Mouse (Mus musculus): ENCODE measurements around the gene Safb2. TPM values are rescaled to one million over a fixed set of nuclear protein-coding genes. Genes with fewer than 3 reads are reported as not detected.

Safb2 gene
- polyA plus RNA-seq, 1 experiment from 2014 or later, result 23.1 TPM

DNA sequence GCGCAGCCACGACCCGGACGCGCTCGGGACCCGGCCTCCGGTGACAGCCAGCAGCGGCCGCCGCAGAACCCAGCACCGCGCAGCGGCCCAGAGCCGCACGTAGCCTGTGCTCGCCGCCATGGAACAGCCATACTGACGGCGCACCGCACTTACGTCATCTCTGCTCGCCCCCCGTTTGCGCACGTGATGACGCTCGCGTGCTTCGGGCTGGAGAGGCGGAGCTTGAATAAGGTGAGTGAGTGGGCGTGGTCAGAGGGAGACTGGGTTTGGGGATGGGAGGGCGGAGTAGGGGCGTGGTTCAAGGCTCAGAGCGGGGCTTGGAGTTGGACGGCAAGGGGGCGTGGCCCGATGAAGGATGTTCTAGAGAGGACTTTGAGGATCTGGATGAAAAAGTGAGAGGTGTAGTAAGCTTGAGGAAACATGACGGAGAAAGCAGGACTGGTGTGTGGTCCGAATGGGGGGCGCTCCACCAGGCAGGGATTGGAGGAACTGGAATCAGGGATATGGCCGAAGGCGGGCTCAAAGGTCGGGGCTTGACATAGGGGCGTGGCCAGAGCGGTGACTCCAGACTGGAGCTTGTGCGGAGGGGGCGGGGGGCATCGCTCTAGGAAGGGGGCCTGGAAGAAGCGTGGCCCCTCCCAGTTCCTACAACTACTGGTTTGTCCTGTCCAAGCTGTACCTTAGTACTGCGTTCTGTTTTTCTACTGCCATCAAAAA lies 42.5 kb upstream of the Safb2 start, which contains the start of gene Lonp1:
TSS of gene Lonp1 (minus strand) at position 134 of the 717 bp plus-strand sequence.
- DNase-seq (peak; percentile 98), ATAC-seq (peak; percentile 91)
- under 1% methylated on average over 44 of the region's 51 CpGs for WGBS (ENCODE audit: insufficient replicate concordance)
- Histone ChIP-seq H3K27me3 (ENCODE audit: insufficient read depth, low read length) (no peaks in the 10 kb centered on the region), H3K27ac (ENCODE audit: low read depth) (peak within 1 kb of the TSS; percentile 80), H3K9me3 (ENCODE audit: low read length) (no peaks in the 10 kb centered on the region), H3K4me1 (ENCODE audit: insufficient read depth) (peaks cover 23% of the 10 kb centered on the region), H3K9ac (replicated peaks) (peak within 1 kb of the TSS; percentile 86), H3K4me2 (ENCODE audit: low read depth, low read length) (peak within 1 kb of the TSS; percentile 94), H3K36me3 (replicated peaks; ENCODE audit: insufficient read depth, low read length) (peaks cover 8% of the 10 kb centered on the region), H3K4me3 (ENCODE audit: low read depth, low read length) (peak within 1 kb of the TSS; percentile 85)
- TF ChIP-seq EP300 (IDR thresholded peaks at IDR 0.05; ENCODE audit: low read depth) (no peak), CTCF (IDR thresholded peaks at IDR 0.05; ENCODE audit: low read depth) (0 out of 2 replicates have a peak, but pooled peaks have one; percentile 1)

- H3K27me3 ChIP-seq (ENCODE audit: insufficient read depth, low read length), result no peaks in the 10 kb centered on the region
- peaks cover 13% of the 10 kb centered on the region for H3K36me3 ChIP-seq (replicated peaks; ENCODE audit: insufficient read depth, low read length)
- ATAC-seq, result peak; percentile 8
- H3K27ac ChIP-seq (ENCODE audit: low read depth), result peak overlapping the region; percentile 44
- peak; percentile 45 for DNase-seq
- H3K4me2 ChIP-seq (ENCODE audit: low read depth, low read length), result peak overlapping the region; percentile 94
- peak overlapping the region; percentile 86 for H3K9ac ChIP-seq (replicated peaks)
- no peak for TF ChIP-seq CTCF (IDR thresholded peaks at IDR 0.05; ENCODE audit: low read depth)
- TF ChIP-seq EP300 (IDR thresholded peaks at IDR 0.05; ENCODE audit: low read depth), result no peak
- WGBS (ENCODE audit: insufficient replicate concordance), result 1% methylated on average over 29 of the region's 32 CpGs
- H3K4me1 ChIP-seq (ENCODE audit: insufficient read depth), result peaks cover 23% of the 10 kb centered on the region
- no peaks in the 10 kb centered on the region for H3K9me3 ChIP-seq (ENCODE audit: low read length)
- peak overlapping the region; percentile 85 for H3K4me3 ChIP-seq (ENCODE audit: low read depth, low read length)
These were observed 41.9 kb upstream of the Safb2 start for GRCm38 (mm10) chr17:56626260-56626659.

DNA sequence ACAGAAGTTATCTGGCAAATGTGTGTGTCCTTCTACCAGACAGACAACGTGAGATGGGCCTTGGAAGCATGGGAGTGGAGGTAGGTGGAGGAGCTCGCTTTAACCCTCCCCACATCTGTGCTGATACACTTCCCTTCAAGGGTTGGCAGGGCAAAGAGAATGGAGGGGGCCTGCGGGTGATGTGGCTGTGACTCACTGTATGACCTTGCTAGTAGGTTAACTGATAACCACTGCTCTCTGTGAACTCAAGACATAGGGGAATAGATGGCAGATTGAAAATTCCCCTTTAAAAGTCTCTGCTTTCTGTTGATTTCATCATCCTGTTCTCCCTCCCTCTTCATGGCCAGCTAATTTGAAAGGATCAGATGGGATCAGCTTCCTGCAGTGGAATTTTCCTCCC lies 41.1 kb upstream of the Safb2 start:
- no peaks in the 10 kb centered on the region for H3K27me3 ChIP-seq (ENCODE audit: insufficient read depth, low read length)
- H3K27ac ChIP-seq (ENCODE audit: low read depth), result no peak overlapping the region
- ATAC-seq (no peak), DNase-seq (no peak)
- peaks cover 18% of the 10 kb centered on the region for H3K36me3 ChIP-seq (replicated peaks; ENCODE audit: insufficient read depth, low read length)
- TF ChIP-seq EP300 (IDR thresholded peaks at IDR 0.05; ENCODE audit: low read depth) (no peak), CTCF (IDR thresholded peaks at IDR 0.05; ENCODE audit: low read depth) (no peak)
- no peaks in the 10 kb centered on the region for H3K9me3 ChIP-seq (ENCODE audit: low read length)
- peak overlapping the region; percentile 94 for H3K4me2 ChIP-seq (ENCODE audit: low read depth, low read length)
- peaks cover 23% of the 10 kb centered on the region for H3K4me1 ChIP-seq (ENCODE audit: insufficient read depth)
- 45% methylated on average over 3 of the region's 3 CpGs for WGBS (ENCODE audit: insufficient replicate concordance)
- H3K9ac ChIP-seq (replicated peaks), result peak overlapping the region; percentile 86; the same call in 1 of the 2 replicates
- H3K4me3 ChIP-seq (ENCODE audit: low read depth, low read length), result peak overlapping the region; percentile 85

DNA sequence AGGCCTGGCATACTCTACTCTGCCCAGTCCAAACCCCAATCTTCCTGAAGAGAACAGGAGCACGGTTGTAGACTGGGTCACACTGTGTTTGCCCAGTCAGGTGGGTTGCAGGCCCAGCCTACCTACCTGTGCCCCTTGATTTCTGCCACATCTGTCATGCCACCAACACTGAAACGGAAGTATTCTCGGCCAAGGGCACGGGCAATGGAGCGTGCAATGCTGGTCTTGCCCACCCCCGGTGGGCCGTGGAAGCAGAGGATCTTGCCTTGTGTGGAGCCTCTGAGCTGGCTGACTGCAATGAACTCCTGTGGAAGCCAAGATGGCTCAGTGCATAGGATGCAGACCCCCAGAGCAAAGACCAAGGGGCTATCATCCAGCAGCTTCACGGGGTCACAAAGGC lies 33.2 kb upstream of the Safb2 start:
- ATAC-seq (no peak), DNase-seq (no peak)
- WGBS (ENCODE audit: insufficient replicate concordance), result 87% methylated on average over 8 of the region's 8 CpGs
- Histone ChIP-seq H3K9ac (replicated peaks) (no peak overlapping the region), H3K27me3 (ENCODE audit: insufficient read depth, low read length) (no peaks in the 10 kb centered on the region), H3K4me1 (ENCODE audit: insufficient read depth) (peaks cover 15% of the 10 kb centered on the region), H3K4me3 (ENCODE audit: low read depth, low read length) (no peak overlapping the region), H3K9me3 (ENCODE audit: low read length) (no peaks in the 10 kb centered on the region), H3K27ac (ENCODE audit: low read depth) (no peak overlapping the region), H3K4me2 (ENCODE audit: low read depth, low read length) (no peak overlapping the region), H3K36me3 (replicated peaks; ENCODE audit: insufficient read depth, low read length) (peaks cover 75% of the 10 kb centered on the region)
- TF ChIP-seq CTCF (IDR thresholded peaks at IDR 0.05; ENCODE audit: low read depth) (no peak), EP300 (IDR thresholded peaks at IDR 0.05; ENCODE audit: low read depth) (no peak)

- TF ChIP-seq CTCF (IDR thresholded peaks at IDR 0.05; ENCODE audit: low read depth) (no peak), EP300 (IDR thresholded peaks at IDR 0.05; ENCODE audit: low read depth) (no peak)
- no peak overlapping the region for H3K4me2 ChIP-seq (ENCODE audit: low read depth, low read length)
- H3K27ac ChIP-seq (ENCODE audit: low read depth), result no peak overlapping the region
- H3K9me3 ChIP-seq (ENCODE audit: low read length), result no peaks in the 10 kb centered on the region
- H3K27me3 ChIP-seq (ENCODE audit: insufficient read depth, low read length), result no peaks in the 10 kb centered on the region
- H3K9ac ChIP-seq (replicated peaks), result no peak overlapping the region
- no peak overlapping the region for H3K4me3 ChIP-seq (ENCODE audit: low read depth, low read length)
- ATAC-seq (no peak), DNase-seq (no peak)
- peaks cover 22% of the 10 kb centered on the region for H3K4me1 ChIP-seq (ENCODE audit: insufficient read depth)
- peaks cover 66% of the 10 kb centered on the region for H3K36me3 ChIP-seq (replicated peaks; ENCODE audit: insufficient read depth, low read length)
- 69% methylated on average over 3 of the region's 3 CpGs for WGBS (ENCODE audit: insufficient replicate concordance)
These were observed 32.3 kb upstream of the Safb2 start for GRCm38 (mm10) chr17:56616725-56617124.

DNA sequence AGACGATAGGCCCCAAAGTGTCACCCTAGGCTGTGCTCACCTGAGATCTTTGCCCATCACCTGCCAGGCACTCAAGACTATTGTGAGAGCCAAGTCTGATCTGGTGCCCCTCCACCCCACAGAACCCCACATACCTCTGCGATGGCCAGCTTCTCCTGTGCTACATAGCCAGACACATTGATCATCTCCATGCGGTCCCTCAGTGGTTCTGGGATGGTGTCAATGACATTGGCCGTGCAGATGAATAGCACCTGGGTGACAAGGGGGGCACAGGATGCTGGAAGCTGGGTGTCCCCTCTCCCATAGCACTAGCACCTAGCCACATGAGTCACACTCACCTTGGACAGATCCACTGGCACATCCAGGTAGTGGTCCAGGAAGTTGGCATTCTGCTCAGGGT lies 31.4 kb upstream of the Safb2 start:
- DNase-seq, result no peak
- Histone ChIP-seq H3K4me1 (ENCODE audit: insufficient read depth) (peaks cover 29% of the 10 kb centered on the region), H3K27me3 (ENCODE audit: insufficient read depth, low read length) (no peaks in the 10 kb centered on the region), H3K4me2 (ENCODE audit: low read depth, low read length) (no peak overlapping the region), H3K9ac (replicated peaks) (no peak overlapping the region), H3K27ac (ENCODE audit: low read depth) (no peak overlapping the region), H3K36me3 (replicated peaks; ENCODE audit: insufficient read depth, low read length) (peaks cover 60% of the 10 kb centered on the region), H3K9me3 (ENCODE audit: low read length) (no peaks in the 10 kb centered on the region), H3K4me3 (ENCODE audit: low read depth, low read length) (no peak overlapping the region)
- TF ChIP-seq EP300 (IDR thresholded peaks at IDR 0.05; ENCODE audit: low read depth) (no peak), CTCF (IDR thresholded peaks at IDR 0.05; ENCODE audit: low read depth) (no peak)
- ATAC-seq, result no peak
- 77% methylated on average over 4 of the region's 4 CpGs for WGBS (ENCODE audit: insufficient replicate concordance)

Measured in liver, postnatal 0 days (tissue).